Mouse (Mus musculus) heart, embryonic 16.5 days (tissue): ENCODE results near the gene Fam174a. TPM values are rescaled to one million over a fixed set of nuclear protein-coding genes. Genes with fewer than 3 reads are reported as not detected.

Source experiments
- ATAC-seq: fragments of 200-750 bp; cut with Nextera tagmentation; replicated peaks from 2 replicates; pipeline ENCODE4 v1.8.0; 2017; ENCODE audit warnings: moderate number of reproducible peaks; ENCODE audit not compliant: insufficient read depth, low FRiP score; ENCODE audit errors: extremely low read depth
- H3K27ac ChIP-seq: fragments of 300-500 bp; sonication (generic); 2 replicates; pipeline ENCODE4 v1.5.1; 2014; ENCODE audit warnings: mild to moderate bottlenecking, low read length, control low read depth, moderate library complexity
- H3K27me3 ChIP-seq: fragments of 300-500 bp; sonication (generic); 2 replicates; pipeline ENCODE4 v1.6.1; 2014; ENCODE audit warnings: low read length, mixed read lengths; ENCODE audit not compliant: control insufficient read depth, insufficient read depth
- H3K36me3 ChIP-seq: fragments of 300-500 bp; sonication (generic); 2 replicates; pipeline ENCODE4 v1.6.1; 2014; ENCODE audit not compliant: control insufficient read depth, insufficient read depth
- H3K4me1 ChIP-seq: fragments of 300-500 bp; sonication (generic); 2 replicates; pipeline ENCODE4 v1.6.1; 2014; ENCODE audit warnings: low read length, mixed read lengths; ENCODE audit not compliant: control insufficient read depth, insufficient read depth
- H3K4me2 ChIP-seq: fragments of 300-500 bp; sonication (generic); 2 replicates; pipeline ENCODE4 v1.6.1; 2014; ENCODE audit warnings: low read depth, mild to moderate bottlenecking, control low read depth, low read length
- H3K4me3 ChIP-seq: fragments of 300-500 bp; sonication (generic); 2 replicates; pipeline ENCODE4 v1.5.1; 2014; ENCODE audit warnings: mild to moderate bottlenecking, control low read depth, low read length
- H3K9ac ChIP-seq: fragments of 300-500 bp; sonication (generic); 2 replicates; pipeline ENCODE4 v1.6.1; 2014; ENCODE audit warnings: low read length, control low read depth
- H3K9me3 ChIP-seq: fragments of 300-500 bp; sonication (generic); replicated peaks from 2 replicates; pipeline ENCODE4 v1.6.1; 2016; ENCODE audit warnings: low read length; ENCODE audit not compliant: control insufficient read depth
- WGBS: fragments of 180-500 bp; shearing (Covaris S2); extraction: QIAGEN DNeasy Blood & Tissue Kit; methylation state at CpG from one replicate; pipeline ENCODE4 v1.1.7; 2014; 5-methylcytosine and 5-hydroxymethylcytosine counted together
- polyA plus RNA-seq: library from polyadenylated mRNA; unstranded; fragments of >200 nt; fragmentation: Nextera tagmentation; extraction: Ambion mirVana; gene quantifications from 2 replicates; pipeline ENCODE4 v1.2.1, GENCODE M21; 2015

The Fam174a gene
- 27.8 and 30.7 TPM in 2 replicates for polyA plus RNA-seq

DNA sequence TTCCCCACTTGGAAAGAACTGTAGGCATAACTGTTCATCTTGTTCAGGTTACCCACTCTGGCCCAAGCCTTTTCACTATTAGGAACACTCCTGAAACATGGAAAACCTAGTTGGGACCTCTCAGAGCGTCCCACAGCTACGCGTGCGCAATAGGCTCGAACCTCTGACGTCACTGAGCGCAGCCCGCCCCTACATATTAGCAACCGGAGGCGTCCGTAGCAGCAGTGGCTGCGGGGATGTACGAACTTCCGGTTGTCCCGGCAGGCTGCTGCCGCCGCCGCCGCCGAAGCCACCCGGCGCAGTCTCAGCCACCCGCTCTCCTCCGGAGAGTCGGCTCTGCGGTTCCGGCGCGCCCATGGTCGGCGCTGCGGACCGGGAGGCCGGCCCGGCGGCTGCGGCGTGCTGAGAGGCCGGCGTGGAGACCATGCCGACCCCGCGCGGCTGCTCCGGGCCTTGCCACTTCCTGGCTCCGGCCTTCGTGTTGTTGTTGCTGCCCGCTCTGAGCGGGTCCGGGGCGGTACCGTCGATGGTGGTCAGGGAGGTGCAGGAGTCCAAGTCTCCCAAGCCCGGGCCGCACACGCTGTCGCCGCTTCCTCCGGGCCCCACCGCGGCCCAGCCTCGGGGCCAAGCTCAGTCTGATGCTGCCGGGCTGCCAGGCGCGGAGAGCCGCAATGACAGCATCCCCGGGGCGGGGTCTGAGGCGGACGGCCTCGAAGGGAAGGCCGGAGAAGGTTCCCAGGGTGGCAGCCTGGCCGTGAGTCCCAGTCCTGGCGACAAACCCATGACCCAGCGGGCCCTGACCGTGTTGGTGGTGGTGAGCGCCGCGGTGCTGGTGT lies at the start of gene Fam174a:
TSS of gene Fam174a (plus strand) at position 231 of the 836 bp plus-strand sequence.
- H3K36me3 ChIP-seq = no peaks in the 10 kb centered on the region
- peak; percentile 100 for ATAC-seq
- no peaks in the 10 kb centered on the region for H3K27me3 ChIP-seq
- H3K27ac ChIP-seq = peak within 1 kb of the TSS; percentile 79
- H3K9ac ChIP-seq = peak within 1 kb of the TSS; percentile 88
- H3K4me1 ChIP-seq = peaks cover 13% of the 10 kb centered on the region
- whole genome bisulfite sequencing = under 1% methylated on average over 78 of the region's 79 CpGs
- H3K9me3 ChIP-seq = no peaks in the 10 kb centered on the region
- peak within 1 kb of the TSS; percentile 86 for H3K4me3 ChIP-seq
- H3K4me2 ChIP-seq = peak within 1 kb of the TSS; percentile 96

DNA sequence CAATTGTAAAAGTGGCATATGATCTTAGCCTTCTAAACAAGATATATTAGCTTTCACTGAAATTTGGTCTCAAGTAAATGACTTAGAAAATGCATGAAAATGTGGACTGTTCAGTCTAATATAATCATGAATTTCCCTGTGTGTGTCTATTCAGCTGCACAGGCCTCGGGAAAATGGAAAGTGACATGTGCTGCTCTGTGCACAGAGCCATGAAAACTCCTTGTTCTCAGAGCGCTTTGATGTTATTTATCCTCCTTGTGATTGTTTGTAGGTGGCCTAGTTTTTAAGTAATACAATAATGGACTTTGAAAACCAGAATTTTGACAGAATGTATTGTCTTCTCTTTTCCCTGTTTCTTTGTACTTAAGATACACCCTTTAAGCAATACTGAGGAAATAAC lies 49.6 kb upstream of the Fam174a start:
- no peaks in the 10 kb centered on the region for H3K4me1 ChIP-seq
- WGBS = 72% methylated on average over 2 of the region's 2 CpGs
- no peaks in the 10 kb centered on the region for H3K36me3 ChIP-seq

DNA sequence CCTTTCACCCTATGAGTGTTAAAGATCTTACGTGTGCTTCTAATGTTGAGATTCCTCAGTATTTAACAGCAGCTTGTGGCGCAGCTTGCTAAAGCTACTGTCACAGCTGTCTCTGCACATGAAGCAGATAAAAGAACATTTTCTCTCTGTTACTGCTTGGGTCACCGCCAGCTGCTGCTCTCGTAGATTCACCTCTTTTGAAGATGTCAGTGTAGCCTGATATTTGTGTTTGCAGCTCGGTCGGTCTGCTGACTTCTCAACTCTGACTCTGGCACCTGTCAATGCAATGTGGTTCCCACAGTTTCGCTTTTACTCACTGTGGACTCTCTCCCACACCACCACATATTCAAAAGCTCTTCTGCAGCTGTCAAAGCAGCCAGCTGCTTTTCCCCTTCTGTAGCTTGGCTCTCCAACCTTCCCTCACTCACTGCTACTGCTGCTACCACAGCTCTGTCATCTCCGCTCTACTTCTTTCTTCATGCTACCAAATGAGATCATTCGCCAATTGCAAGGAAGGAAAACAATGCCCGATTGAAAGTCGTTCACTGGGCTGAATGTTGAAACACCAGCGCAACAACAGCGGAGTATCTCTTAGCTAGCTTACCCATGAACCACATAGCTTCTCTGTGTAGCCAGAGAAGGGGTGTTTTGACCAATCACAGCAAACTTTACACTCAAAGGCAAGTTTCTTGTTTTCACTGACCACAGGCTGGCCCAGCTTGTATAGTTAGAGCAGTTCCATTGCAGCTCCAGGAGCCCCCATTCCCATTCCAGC lies 45.3 kb upstream of the Fam174a start:
- Histone ChIP-seq H3K27ac (0 out of 2 replicates have a peak overlapping the region, but pooled peaks have one; percentile 26), H3K4me1 (no peaks in the 10 kb centered on the region), H3K9me3 (no peaks in the 10 kb centered on the region), H3K27me3 (no peaks in the 10 kb centered on the region), H3K9ac (no peak overlapping the region), H3K36me3 (no peaks in the 10 kb centered on the region), H3K4me2 (peak overlapping the region; percentile 23; the same call in 1 of the 2 replicates), H3K4me3 (no peak overlapping the region)
- WGBS = 54% methylated on average over 13 of the region's 13 CpGs
- peak; percentile 90 for ATAC-seq

More for the DNA sequence above, 49.6 kb upstream of the Fam174a start:
- H3K9me3 ChIP-seq = no peaks in the 10 kb centered on the region
- no peak overlapping the region for H3K9ac ChIP-seq
- H3K27ac ChIP-seq = no peak overlapping the region
- no peaks in the 10 kb centered on the region for H3K27me3 ChIP-seq
- no peak for ATAC-seq
- no peak overlapping the region for H3K4me2 ChIP-seq
- no peak overlapping the region for H3K4me3 ChIP-seq

DNA sequence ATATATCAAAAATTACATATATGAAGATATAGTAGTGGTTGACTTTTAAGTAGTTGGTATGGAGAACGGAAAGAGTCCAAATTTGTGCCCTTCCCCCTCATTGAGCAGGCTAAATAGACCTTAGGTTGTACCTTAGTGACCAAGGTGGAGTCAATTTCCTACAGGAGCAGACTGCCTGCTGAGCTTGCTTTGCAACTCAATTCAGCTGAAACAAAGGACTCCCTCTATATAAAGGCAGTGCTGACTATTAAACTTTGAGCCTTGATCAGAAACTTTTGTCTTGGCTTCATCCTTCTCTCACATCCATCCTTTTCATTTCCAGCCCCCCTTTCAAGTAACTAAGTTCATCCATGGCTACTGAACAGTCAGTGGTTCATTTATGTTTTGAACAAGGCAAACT lies 40.1 kb upstream of the Fam174a start:
- Histone ChIP-seq H3K27ac (no peak overlapping the region), H3K9me3 (no peaks in the 10 kb centered on the region), H3K36me3 (no peaks in the 10 kb centered on the region), H3K27me3 (no peaks in the 10 kb centered on the region), H3K4me1 (no peaks in the 10 kb centered on the region), H3K9ac (no peak overlapping the region), H3K4me2 (no peak overlapping the region), H3K4me3 (no peak overlapping the region)
- 41% methylated on average over 1 of the region's 1 CpGs for WGBS
- no peak for ATAC-seq

DNA sequence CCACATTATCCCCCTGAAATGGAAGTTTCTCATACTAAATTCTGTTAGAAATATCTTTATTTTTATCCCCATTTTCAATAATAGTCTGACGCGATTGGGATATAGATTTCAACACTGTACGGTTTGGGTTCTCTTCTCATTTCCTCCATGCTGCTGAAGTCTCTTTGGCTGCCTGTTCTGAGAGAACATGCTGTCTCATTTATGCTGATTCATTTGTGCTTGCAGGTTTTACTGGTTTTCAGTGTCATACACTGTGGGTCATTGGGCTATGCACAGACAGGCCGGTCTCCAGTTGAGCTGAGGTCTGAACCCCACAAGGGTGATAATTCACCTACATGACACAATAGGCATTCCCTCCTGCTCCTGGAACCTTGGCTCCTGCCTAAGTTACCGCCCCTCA lies 5.1 kb upstream of the Fam174a start:
- no peak for ATAC-seq
- no peak overlapping the region for H3K4me2 ChIP-seq
- 72% methylated on average over 5 of the region's 5 CpGs for WGBS
- no peaks in the 10 kb centered on the region for H3K9me3 ChIP-seq
- H3K27ac ChIP-seq = no peak overlapping the region
- no peaks in the 10 kb centered on the region for H3K27me3 ChIP-seq
- no peak overlapping the region for H3K9ac ChIP-seq
- 0 out of 2 replicates have a peak, but pooled peaks cover 2% of the 10 kb centered on the region for H3K4me1 ChIP-seq
- H3K4me3 ChIP-seq = no peak overlapping the region
- no peaks in the 10 kb centered on the region for H3K36me3 ChIP-seq

DNA sequence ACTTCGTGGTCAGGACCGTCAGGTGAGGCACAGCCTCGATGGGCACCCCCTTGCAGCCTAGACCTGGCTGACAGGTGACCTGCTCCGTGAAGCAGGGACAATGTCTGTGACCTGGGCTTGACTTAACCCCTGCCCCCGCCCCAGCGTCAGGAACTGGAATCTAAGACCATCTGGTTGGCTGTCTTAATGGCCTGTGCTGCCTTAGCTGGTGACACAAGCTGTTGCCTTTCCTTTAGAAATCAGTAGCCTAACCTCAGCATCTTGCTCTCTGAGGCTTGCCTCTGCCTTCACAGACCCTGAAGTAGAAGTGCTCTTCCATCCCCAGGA lies 769 bp downstream of the Fam174a start:
- no peaks in the 10 kb centered on the region for H3K27me3 ChIP-seq
- no peak for ATAC-seq
- no peaks in the 10 kb centered on the region for H3K9me3 ChIP-seq
- WGBS = 1% methylated on average over 6 of the region's 6 CpGs
- peak overlapping the region; percentile 88 for H3K9ac ChIP-seq
- H3K27ac ChIP-seq = peak overlapping the region; percentile 79
- no peaks in the 10 kb centered on the region for H3K36me3 ChIP-seq
- peak overlapping the region; percentile 86 for H3K4me3 ChIP-seq
- H3K4me1 ChIP-seq = peaks cover 15% of the 10 kb centered on the region
- peak overlapping the region; percentile 96 for H3K4me2 ChIP-seq

DNA sequence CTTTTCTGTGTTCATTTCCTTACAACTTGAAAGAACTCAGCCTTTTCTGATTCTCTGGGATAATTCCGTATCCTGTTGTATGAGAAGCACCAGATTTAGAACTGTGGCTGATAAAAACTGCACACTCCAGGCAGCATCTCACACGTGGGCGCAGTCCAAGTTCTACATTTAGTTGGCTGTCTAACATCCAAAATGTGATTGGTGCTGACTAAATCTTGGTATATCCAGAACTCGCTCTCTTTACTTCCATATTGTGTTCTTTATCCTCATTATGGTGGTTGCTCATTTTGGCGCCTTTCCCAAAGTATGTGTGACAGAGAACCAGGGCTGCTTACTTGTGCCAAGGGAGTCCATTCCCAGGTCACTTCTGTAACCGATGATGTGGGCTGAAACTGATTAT lies 2.6 kb downstream of the Fam174a start:
- Histone ChIP-seq H3K4me2 (peak overlapping the region; percentile 8; the same call in 1 of the 2 replicates), H3K9ac (no peak overlapping the region), H3K36me3 (no peaks in the 10 kb centered on the region), H3K27ac (no peak overlapping the region), H3K4me1 (peaks cover 15% of the 10 kb centered on the region), H3K27me3 (no peaks in the 10 kb centered on the region), H3K4me3 (no peak overlapping the region), H3K9me3 (no peaks in the 10 kb centered on the region)
- 48% methylated on average over 6 of the region's 6 CpGs for WGBS
- no peak for ATAC-seq

DNA sequence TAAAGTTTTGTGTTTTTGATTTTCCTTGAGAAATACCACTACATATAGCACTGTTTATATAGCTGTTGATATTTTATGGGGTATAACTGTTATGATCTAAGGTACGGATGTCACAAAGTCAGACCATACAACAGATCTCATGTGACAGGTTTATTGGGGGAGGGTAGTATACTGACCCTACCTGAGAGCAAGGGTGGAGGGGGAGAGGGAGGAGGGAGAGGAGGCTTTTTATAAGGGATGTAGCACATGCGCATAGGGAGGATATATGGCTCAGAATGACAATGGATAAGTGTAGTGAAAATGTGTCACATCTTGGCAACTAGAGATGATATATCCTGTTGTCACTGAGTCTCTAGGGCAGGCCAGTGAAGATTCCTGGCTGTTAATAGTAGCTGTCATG lies 8.8 kb downstream of the Fam174a start:
- Histone ChIP-seq H3K27ac (no peak overlapping the region), H3K9me3 (no peaks in the 10 kb centered on the region), H3K9ac (no peak overlapping the region), H3K36me3 (peaks cover 13% of the 10 kb centered on the region), H3K27me3 (no peaks in the 10 kb centered on the region), H3K4me1 (peaks cover 4% of the 10 kb centered on the region; the same call in 1 of the 2 replicates), H3K4me2 (no peak overlapping the region), H3K4me3 (no peak overlapping the region)
- no peak for ATAC-seq
- 84% methylated on average over 2 of the region's 2 CpGs for WGBS

DNA sequence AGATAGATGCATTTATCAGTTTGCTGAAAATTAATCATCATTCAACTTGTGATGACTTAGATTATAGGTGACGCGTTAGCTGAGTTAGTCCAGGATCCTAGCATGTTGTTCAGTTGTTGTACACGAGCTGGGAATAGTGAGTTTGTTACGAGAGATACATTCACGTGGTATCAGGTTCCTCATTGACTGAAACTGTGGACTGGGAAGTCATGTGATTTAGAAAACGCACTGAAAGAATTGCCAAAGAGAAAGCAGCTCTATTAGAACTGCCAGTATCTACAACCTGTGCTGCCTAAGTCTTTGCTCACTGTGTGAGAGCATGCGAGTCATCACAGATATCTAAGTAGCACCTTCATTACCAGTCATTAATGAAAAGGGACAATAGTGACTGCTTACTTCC lies 9.6 kb downstream of the Fam174a start:
- 65% methylated on average over 7 of the region's 7 CpGs for WGBS
- no peak for ATAC-seq
- Histone ChIP-seq H3K4me3 (no peak overlapping the region), H3K4me1 (peaks cover 4% of the 10 kb centered on the region; the same call in 1 of the 2 replicates), H3K9me3 (no peaks in the 10 kb centered on the region), H3K4me2 (no peak overlapping the region), H3K27me3 (no peaks in the 10 kb centered on the region), H3K27ac (no peak overlapping the region), H3K36me3 (peaks cover 13% of the 10 kb centered on the region), H3K9ac (no peak overlapping the region)
